Mouse (Mus musculus): ENCODE data around the gene Zfp184. TPM values are rescaled to one million over a fixed set of nuclear protein-coding genes. Genes with fewer than 3 reads are reported as not detected.
A peak's percentile ranks its signal among the peaks of the same experiment; 100 is the strongest.

Zfp184 gene
- polyA plus RNA-seq, 1 experiment from 2014 or later = 23.8 TPM

- 1% methylated on average over 14 of the region's 14 CpGs for WGBS
- Histone ChIP-seq H3K27ac (replicated peaks) (no peak overlapping the region), H3K4me1 (peaks cover 40% of the 10 kb centered on the region), H3K4me3 (peak overlapping the region; percentile 45), H3K9me3 (replicated peaks) (no peaks in the 10 kb centered on the region), H3K36me3 (no peaks in the 10 kb centered on the region), H3K27me3 (ENCODE audit: low read depth, poor library complexity, severe bottlenecking) (peaks cover 26% of the 10 kb centered on the region; the same call in 1 of the 2 replicates)
- peak; percentile 86 for DNase-seq (ENCODE audit: low spot score)
Measured at GRCm38 (mm10) chr13:21914599-21914998, 30.3 kb upstream of the Zfp184 start.

- H3K27ac ChIP-seq (replicated peaks) = no peak overlapping the region
- no peak for DNase-seq (ENCODE audit: low spot score)
- peaks cover 34% of the 10 kb centered on the region for H3K4me1 ChIP-seq
- 42% methylated on average over 5 of the region's 5 CpGs for WGBS
- H3K27me3 ChIP-seq (ENCODE audit: low read depth, poor library complexity, severe bottlenecking) = peaks cover 26% of the 10 kb centered on the region; the same call in 1 of the 2 replicates
- no peaks in the 10 kb centered on the region for H3K9me3 ChIP-seq (replicated peaks)
- H3K4me3 ChIP-seq = peak overlapping the region; percentile 45; the same call in 1 of the 2 replicates
- no peaks in the 10 kb centered on the region for H3K36me3 ChIP-seq
Measured at GRCm38 (mm10) chr13:21915487-21915886, 29.4 kb upstream of the Zfp184 start.

- no peak for DNase-seq (ENCODE audit: low spot score)
- Histone ChIP-seq H3K27me3 (ENCODE audit: low read depth, poor library complexity, severe bottlenecking) (peaks cover 26% of the 10 kb centered on the region; the same call in 1 of the 2 replicates), H3K27ac (replicated peaks) (no peak overlapping the region), H3K36me3 (no peaks in the 10 kb centered on the region), H3K4me1 (peaks cover 28% of the 10 kb centered on the region), H3K4me3 (no peak overlapping the region), H3K9me3 (replicated peaks) (no peaks in the 10 kb centered on the region)
- 49% methylated on average over 6 of the region's 6 CpGs for WGBS
Measured at GRCm38 (mm10) chr13:21916056-21916455, 28.8 kb upstream of the Zfp184 start.

- Histone ChIP-seq H3K36me3 (no peaks in the 10 kb centered on the region), H3K27me3 (ENCODE audit: low read depth, poor library complexity, severe bottlenecking) (peaks cover 26% of the 10 kb centered on the region; the same call in 1 of the 2 replicates), H3K27ac (replicated peaks) (no peak overlapping the region), H3K4me1 (peaks cover 24% of the 10 kb centered on the region), H3K4me3 (peak overlapping the region; percentile 56), H3K9me3 (replicated peaks) (no peaks in the 10 kb centered on the region)
- 1% methylated on average over 13 of the region's 13 CpGs for WGBS
- peak; percentile 84 for DNase-seq (ENCODE audit: low spot score)
Measured at GRCm38 (mm10) chr13:21917040-21917439, 27.9 kb upstream of the Zfp184 start.

GRCm38 (mm10) chr13:21917480-21917879 lies 27.4 kb upstream of the Zfp184 start:
- peak overlapping the region; percentile 56 for H3K4me3 ChIP-seq
- H3K27ac ChIP-seq (replicated peaks) = no peak overlapping the region
- WGBS = 1% methylated on average over 11 of the region's 11 CpGs
- H3K36me3 ChIP-seq = no peaks in the 10 kb centered on the region
- peaks cover 24% of the 10 kb centered on the region for H3K4me1 ChIP-seq
- no peak for DNase-seq (ENCODE audit: low spot score)
- H3K9me3 ChIP-seq (replicated peaks) = no peaks in the 10 kb centered on the region
- H3K27me3 ChIP-seq (ENCODE audit: low read depth, poor library complexity, severe bottlenecking) = peaks cover 26% of the 10 kb centered on the region; the same call in 1 of the 2 replicates

GRCm38 (mm10) chr13:21917992-21918391 lies 26.9 kb upstream of the Zfp184 start:
- no peaks in the 10 kb centered on the region for H3K9me3 ChIP-seq (replicated peaks)
- H3K27ac ChIP-seq (replicated peaks) = no peak overlapping the region
- peaks cover 26% of the 10 kb centered on the region; the same call in 1 of the 2 replicates for H3K27me3 ChIP-seq (ENCODE audit: low read depth, poor library complexity, severe bottlenecking)
- no peak for DNase-seq (ENCODE audit: low spot score)
- H3K36me3 ChIP-seq = no peaks in the 10 kb centered on the region
- H3K4me1 ChIP-seq = peaks cover 24% of the 10 kb centered on the region
- under 1% methylated on average over 16 of the region's 16 CpGs for WGBS
- peak overlapping the region; percentile 56 for H3K4me3 ChIP-seq

- Histone ChIP-seq H3K27me3 (ENCODE audit: low read depth, poor library complexity, severe bottlenecking) (peaks cover 19% of the 10 kb centered on the region; the same call in 1 of the 2 replicates), H3K9me3 (replicated peaks) (no peaks in the 10 kb centered on the region), H3K36me3 (no peaks in the 10 kb centered on the region), H3K4me3 (peak overlapping the region; percentile 56), H3K4me1 (peaks cover 19% of the 10 kb centered on the region), H3K27ac (replicated peaks) (peak overlapping the region; percentile 29; the same call in 1 of the 2 replicates)
- WGBS = under 1% methylated on average over 38 of the region's 38 CpGs
- DNase-seq (ENCODE audit: low spot score) = peak; percentile 86
Measured at GRCm38 (mm10) chr13:21918570-21919419, 26.1 kb upstream of the Zfp184 start.

- Histone ChIP-seq H3K4me3 (peak overlapping the region; percentile 56), H3K27ac (replicated peaks) (no peak overlapping the region), H3K36me3 (no peaks in the 10 kb centered on the region), H3K27me3 (ENCODE audit: low read depth, poor library complexity, severe bottlenecking) (peaks cover 19% of the 10 kb centered on the region; the same call in 1 of the 2 replicates), H3K9me3 (replicated peaks) (no peaks in the 10 kb centered on the region), H3K4me1 (peaks cover 10% of the 10 kb centered on the region)
- DNase-seq (ENCODE audit: low spot score) = peak; percentile 41
- WGBS = 5% methylated on average over 11 of the region's 11 CpGs
Measured at GRCm38 (mm10) chr13:21919836-21920431, 25.0 kb upstream of the Zfp184 start.

GRCm38 (mm10) chr13:21920681-21921233 lies 24.1 kb upstream of the Zfp184 start:
- peaks cover 12% of the 10 kb centered on the region; the same call in 1 of the 2 replicates for H3K27me3 ChIP-seq (ENCODE audit: low read depth, poor library complexity, severe bottlenecking)
- H3K36me3 ChIP-seq = no peaks in the 10 kb centered on the region
- 21% methylated on average over 8 of the region's 8 CpGs for WGBS
- no peak overlapping the region for H3K4me3 ChIP-seq
- no peak overlapping the region for H3K27ac ChIP-seq (replicated peaks)
- no peaks in the 10 kb centered on the region for H3K9me3 ChIP-seq (replicated peaks)
- DNase-seq (ENCODE audit: low spot score) = no peak
- H3K4me1 ChIP-seq = peaks cover 16% of the 10 kb centered on the region

- no peak for DNase-seq (ENCODE audit: low spot score)
- Histone ChIP-seq H3K27me3 (ENCODE audit: low read depth, poor library complexity, severe bottlenecking) (no peaks in the 10 kb centered on the region; the same call in 1 of the 2 replicates), H3K4me3 (no peak overlapping the region), H3K4me1 (peaks cover 10% of the 10 kb centered on the region), H3K9me3 (replicated peaks) (no peaks in the 10 kb centered on the region), H3K27ac (replicated peaks) (no peak overlapping the region), H3K36me3 (no peaks in the 10 kb centered on the region)
Measured at GRCm38 (mm10) chr13:21923417-21923816, 21.5 kb upstream of the Zfp184 start.

- no peak overlapping the region for H3K27ac ChIP-seq (replicated peaks)
- H3K4me1 ChIP-seq = peaks cover 9% of the 10 kb centered on the region
- H3K9me3 ChIP-seq (replicated peaks) = no peaks in the 10 kb centered on the region
- WGBS = under 1% methylated on average over 21 of the region's 21 CpGs
- H3K4me3 ChIP-seq = peak overlapping the region; percentile 45
- H3K36me3 ChIP-seq = no peaks in the 10 kb centered on the region
- no peaks in the 10 kb centered on the region; the same call in 1 of the 2 replicates for H3K27me3 ChIP-seq (ENCODE audit: low read depth, poor library complexity, severe bottlenecking)
- DNase-seq (ENCODE audit: low spot score) = peak; percentile 68
Measured at GRCm38 (mm10) chr13:21924734-21925335, 20.1 kb upstream of the Zfp184 start.

- Histone ChIP-seq H3K36me3 (no peaks in the 10 kb centered on the region), H3K27me3 (ENCODE audit: low read depth, poor library complexity, severe bottlenecking) (no peaks in the 10 kb centered on the region), H3K4me3 (peak overlapping the region; percentile 32), H3K4me1 (peaks cover 14% of the 10 kb centered on the region), H3K9me3 (replicated peaks) (no peaks in the 10 kb centered on the region), H3K27ac (replicated peaks) (no peak overlapping the region)
- 6% methylated on average over 10 of the region's 10 CpGs for WGBS
- no peak for DNase-seq (ENCODE audit: low spot score)
Measured at GRCm38 (mm10) chr13:21930981-21931380, 13.9 kb upstream of the Zfp184 start.
